Mouse (Mus musculus) thymus, postnatal 10 days (tissue): ENCODE measurements at regions not wholly inside any gene's neighbourhood (a gene's known extent, or its start where the extent isn't known, plus 50 kb on each side); places are given as distances from the start of the nearest gene placed in this dataset.

Experiments
- DNase-seq, 2 experiments: peaks; one replicate each; pipeline ENCODE4 v3.0.0; 2021; ENCODE audit warnings: low spot score in 2 of 2

GRCm38 (mm10) chr6:51057229-51057628 lies 375.2 kb upstream of the Nfe2l3 start:
- DNase-seq: no peak

GRCm38 (mm10) chr6:51059923-51060847 lies 372.3 kb upstream of the Nfe2l3 start:
- no peak for DNase-seq

DNA sequence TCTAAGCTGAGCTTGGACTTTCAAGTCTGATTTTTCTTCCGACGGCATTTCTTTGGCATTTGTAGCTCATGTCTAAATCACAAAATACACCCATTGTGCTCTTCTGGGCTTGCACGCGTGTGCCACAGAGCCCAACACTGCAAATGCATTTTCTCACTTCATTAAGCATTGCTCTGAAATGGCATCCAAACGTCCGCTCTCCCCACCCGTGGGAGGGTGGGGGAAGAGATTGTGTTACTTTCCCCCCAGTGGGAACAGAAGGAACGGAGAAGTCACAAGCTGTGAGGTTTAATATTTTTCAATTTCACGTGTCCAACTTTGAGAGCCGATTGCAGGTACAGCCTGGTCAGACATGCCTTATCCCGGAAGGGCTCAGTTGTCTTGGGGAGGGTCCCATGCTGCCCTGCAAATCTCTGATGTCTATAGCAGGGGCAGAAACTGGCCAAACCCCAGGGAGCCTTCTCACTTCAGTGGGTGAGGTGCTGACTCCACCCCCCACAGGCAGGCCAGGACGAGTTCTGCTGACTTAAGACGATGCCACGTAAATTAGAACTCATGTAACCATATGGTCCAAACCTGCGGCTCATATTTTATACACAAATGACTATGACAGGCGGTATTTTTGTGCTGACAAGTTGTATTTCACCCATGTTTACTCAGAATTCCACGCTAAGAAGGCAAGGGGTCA lies 371.5 kb upstream of the Nfe2l3 start:
- DNase-seq: no peak

- no peak for DNase-seq
These were observed 367.3 kb upstream of the Nfe2l3 start for GRCm38 (mm10) chr6:51065156-51065555.

- DNase-seq: no peak
These were observed 365.1 kb upstream of the Nfe2l3 start for GRCm38 (mm10) chr6:51067332-51067731.

- no peak for DNase-seq
These were observed 362.5 kb upstream of the Nfe2l3 start for GRCm38 (mm10) chr6:51069945-51070344.

DNA sequence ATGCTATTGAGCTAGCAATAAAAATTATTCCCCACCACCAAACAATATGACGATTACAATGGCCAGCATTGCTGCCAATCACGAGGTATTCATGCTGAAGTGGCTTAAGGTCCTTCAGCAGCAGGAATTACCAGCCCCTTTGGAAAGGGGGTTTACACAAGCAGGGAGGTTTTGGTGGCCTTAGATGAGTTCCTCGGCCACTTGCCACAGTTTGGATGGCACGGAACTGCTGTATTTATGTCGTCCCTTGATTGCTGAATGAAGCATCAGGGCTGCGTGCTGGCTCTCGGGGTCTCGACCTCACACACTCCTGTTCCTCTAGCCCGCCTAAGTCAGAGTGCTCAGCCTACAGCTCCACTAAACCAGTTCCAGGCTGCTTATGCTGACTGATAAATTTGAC lies 361.2 kb upstream of the Nfe2l3 start:
- no peak for DNase-seq

DNA sequence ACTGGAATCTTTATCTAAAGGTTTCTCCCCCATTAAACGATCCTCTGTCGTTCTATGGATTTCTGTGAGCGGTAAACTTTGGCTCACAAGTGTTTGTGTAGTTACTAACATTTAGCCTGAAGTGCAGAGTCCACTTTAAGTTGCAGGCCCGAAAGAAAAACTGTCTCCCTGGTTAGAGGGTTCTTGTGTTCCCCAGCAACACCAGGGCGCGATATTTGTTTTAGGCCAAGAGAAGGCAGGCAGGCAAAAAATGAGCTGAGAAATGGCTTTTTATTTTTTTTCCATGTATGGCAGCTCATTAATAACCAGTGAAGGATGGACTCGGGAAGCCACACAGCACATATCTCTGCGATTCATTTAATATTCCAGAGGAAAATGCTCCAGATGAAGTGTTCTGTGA lies 357.4 kb upstream of the Nfe2l3 start:
- no peak for DNase-seq

GRCm38 (mm10) chr6:51076861-51077768 lies 355.4 kb upstream of the Nfe2l3 start:
- no peak for DNase-seq

- no peak for DNase-seq
These were observed 354.7 kb upstream of the Nfe2l3 start for GRCm38 (mm10) chr6:51077769-51078096.

DNA sequence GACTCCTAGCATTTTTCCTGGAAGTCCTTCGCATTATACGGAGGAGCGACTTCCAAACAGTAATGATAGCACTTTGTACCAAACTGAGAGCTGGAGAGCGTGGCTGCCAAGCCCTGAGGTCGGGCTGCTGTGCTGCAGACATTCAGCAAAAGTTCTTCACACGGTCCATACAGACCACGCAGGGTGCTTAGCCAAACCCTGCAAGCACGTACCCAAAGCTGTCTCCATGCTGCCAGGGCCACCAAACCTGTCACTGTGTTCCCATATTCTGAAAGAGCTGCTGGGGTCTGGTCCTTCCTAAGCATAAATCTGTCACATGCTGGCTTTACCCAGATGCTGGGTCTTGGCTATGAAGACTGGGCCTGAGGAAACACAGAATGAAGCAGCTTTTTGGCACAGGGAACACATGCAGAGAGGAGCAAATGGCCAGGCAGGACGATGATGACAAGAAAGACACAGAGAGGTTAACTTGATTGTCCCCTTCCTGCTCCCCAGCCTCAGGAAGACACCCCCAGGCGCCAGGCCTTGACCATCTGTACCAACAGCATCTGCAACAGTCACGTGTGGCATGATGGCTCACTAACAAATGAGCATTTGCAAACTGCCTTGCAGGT lies 354.0 kb upstream of the Nfe2l3 start:
- no peak for DNase-seq

DNA sequence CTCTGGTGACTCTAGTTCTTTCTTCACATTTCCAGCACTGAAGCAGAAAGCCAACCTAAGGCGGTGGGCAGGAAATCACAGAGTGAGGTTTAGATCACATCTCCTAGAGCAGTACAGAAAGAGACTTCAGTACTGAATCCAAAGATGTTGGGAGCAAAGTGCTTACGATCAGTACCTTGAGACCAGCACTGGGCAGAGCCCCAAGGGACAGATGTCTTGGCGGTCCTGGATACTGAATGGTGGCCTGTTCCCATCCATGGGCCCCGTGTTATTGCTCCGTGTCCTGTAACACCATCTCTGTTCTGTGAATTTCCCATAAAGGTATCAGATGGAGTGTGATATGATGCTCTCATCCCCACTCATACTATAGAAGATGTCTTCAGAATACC lies 353.5 kb upstream of the Nfe2l3 start:
- no peak for DNase-seq

DNA sequence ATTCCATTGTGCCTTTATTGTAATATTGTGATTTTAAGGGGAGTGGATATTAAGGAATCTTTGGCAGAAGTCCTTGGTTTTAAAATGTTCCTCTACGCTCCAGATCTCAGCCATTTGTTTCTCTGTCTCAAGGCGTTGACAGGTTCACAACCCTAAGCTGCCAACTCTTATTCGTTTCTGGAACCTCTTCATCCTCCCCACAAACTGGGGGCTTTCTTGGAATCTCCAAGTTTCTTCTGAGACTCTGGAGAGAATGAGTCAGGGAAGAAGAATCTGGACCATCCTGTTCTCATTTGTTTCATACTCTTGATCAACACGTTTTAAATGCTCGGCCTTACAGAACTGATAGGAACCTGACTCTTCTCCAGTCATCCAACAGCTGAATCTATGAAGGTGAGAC lies 351.4 kb upstream of the Nfe2l3 start:
- DNase-seq: no peak

DNA sequence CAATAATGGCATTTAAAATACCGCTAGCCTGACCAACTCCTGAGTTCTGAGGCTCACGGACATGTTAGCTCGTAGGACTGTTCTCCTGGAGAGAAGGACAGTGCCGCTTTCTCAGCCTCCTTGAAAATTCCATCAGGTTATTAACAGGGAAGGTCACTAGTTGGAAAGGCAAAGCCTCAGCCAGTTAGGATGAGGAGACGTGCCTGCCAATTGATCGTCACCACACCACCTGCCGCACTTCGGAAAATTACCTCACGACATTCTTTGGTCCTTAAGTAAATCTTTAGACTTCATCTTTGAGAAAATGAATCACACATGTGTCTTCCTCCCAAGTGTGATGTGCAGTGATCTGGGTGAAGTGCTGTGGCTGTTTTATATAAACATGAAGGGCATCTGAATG lies 347.8 kb upstream of the Nfe2l3 start:
- DNase-seq: no peak

DNA sequence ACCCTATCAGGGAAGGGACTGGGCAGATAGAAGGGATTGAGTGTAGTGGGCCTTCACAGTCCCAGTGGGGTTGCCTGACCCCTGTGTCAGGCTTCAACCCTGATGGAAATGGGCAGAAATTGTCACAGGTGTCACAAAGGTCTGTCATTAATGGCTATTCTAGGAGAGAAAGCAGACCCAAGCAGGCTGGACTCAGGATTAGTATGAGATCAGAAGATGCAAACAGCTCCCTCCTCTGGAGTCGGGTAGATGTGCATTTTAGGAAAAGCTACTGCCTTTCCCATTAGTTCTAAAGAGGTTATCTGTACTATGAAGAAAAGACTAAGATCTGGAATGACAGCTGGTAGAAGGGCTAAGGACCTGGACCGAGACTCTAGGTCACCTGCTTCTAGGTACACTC lies 346.9 kb upstream of the Nfe2l3 start:
- no peak for DNase-seq

- no peak for DNase-seq
These were observed 346.1 kb upstream of the Nfe2l3 start for GRCm38 (mm10) chr6:51086347-51086746.

DNA sequence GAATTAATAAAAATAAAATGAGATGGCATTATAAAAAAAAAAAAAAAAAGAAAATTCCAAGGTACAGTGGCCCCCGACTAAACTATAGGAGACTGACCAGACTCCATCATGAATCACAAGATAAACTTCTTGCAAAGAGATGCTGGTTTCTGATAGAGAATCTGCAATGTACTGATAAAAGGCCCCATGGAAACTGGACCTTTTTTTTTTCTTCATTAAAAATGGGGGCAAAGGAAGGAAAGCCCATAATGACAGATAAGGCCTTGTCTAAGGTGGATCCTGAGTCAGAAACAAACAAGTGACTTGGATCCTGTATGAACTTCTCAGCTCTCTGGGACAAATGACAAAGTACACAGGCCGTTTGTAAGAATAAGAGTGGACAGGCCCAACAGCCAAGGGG lies 344.7 kb upstream of the Nfe2l3 start:
- no peak for DNase-seq

DNA sequence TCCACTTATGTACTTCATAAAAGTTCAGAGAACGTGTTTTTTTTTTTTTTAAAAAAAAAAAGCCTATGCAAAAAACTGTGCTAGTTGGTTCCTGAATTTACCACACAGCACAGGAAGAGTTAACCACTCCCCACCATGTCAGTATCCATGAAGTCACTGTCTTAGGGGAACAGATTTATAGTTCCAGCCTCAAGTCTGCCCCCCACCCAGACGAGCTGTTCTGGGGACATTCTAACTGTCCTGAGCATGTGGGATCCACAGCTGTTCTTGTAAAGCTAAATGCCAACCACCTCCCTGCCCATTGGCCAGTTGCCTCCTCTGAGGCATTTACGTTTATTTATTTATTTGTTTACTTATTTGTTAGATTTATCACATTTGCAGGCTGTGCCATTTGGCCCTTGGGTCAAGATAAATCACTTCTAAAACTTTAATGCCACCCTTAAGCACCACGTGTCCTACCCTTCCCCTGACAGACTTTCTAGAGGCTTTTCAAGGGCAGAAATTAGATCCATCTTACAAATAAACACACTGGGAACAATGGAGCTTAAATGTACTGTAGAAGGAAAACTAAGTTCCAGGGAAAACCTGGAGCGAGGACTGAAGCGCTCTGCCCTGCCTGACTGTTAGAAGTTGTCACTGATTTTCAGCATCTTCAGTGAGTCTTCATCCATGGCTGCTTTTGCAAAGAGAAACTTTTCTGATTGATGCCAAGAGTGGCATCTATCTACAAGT lies 343.7 kb upstream of the Nfe2l3 start:
- no peak for DNase-seq

DNA sequence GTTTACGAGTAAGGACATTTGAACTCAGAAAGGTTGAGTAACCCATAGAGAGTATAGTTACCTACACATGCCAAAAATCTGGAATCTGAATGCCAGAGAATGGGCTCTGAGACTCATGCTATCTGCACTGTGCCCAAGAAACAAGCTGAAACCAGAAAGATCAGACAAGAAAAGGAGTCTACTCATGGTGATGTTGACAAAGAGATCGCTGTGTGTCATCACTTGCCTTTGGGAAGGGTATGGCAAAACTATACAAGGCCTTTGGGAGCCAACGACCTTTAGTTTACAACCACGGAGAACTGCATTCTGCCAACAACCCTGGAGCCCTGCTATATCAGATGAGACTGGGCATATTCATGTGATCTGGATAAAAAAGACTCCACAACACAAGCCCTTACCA lies 339.3 kb upstream of the Nfe2l3 start:
- no peak for DNase-seq

DNA sequence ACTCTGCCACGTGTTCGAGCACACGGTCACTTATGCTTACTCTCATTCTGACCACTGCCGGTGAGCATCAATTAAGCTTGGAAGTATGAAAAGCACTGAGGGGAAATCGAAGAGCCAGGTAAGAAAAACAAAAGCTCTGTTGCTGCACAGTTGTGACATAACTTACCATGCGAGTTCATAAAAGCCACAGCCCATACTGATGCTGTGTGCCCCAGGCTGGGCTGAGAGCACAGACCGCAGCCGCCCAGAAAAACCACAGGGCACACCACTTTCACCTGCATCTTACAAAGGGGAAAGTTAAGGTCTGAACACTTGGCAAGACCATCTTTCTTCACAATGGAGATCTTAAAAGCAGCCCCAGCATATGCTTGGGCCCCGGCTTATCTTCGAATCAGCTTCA lies 338.2 kb upstream of the Nfe2l3 start:
- DNase-seq: no peak

GRCm38 (mm10) chr6:51097488-51097887 lies 335.0 kb upstream of the Nfe2l3 start:
- no peak for DNase-seq
